Mouse (Mus musculus): ENCODE measurements around the gene Enah. TPM values are rescaled to one million over a fixed set of nuclear protein-coding genes. Genes with fewer than 3 reads are reported as not detected.

Gene Enah
- total and polyA plus RNA-seq, 3 experiments: 0.45 to 0.69 TPM; not detected in 1

GRCm38 (mm10) chr1:181850441-181850840 lies 169.3 kb downstream of the Enah start:
- Histone ChIP-seq H3K27me3 (ENCODE audit: control insufficient read depth in 1 of 2, insufficient read depth in 2 of 2, low read length in 2 of 2) (no peaks in the 10 kb centered on the region; a peak in 1 of 4 replicates), H3K9ac (ENCODE audit: control insufficient read depth, low read depth, low read length, poor library complexity, severe bottlenecking) (no peak overlapping the region), H3K27ac (ENCODE audit: control insufficient read depth, low read depth, low read length) (no peak overlapping the region), H3K9me3 (replicated peaks; ENCODE audit: insufficient read depth, low read length) (no peaks in the 10 kb centered on the region), H3K36me3 (ENCODE audit: control insufficient read depth in 1 of 2, insufficient read depth in 2 of 2, low read length in 2 of 2) (no peaks in the 10 kb centered on the region), H3K4me3 (ENCODE audit: control insufficient read depth in 1 of 2, insufficient read depth in 1 of 2, low read depth in 2 of 2, low read length in 2 of 2) (no peak overlapping the region), H3K4me1 (ENCODE audit: control insufficient read depth in 1 of 2, insufficient read depth in 2 of 2, low read length in 2 of 2) (no peaks in the 10 kb centered on the region), H3K79me2 (ENCODE audit: control insufficient read depth, insufficient read depth, low read length, poor library complexity) (no peaks in the 10 kb centered on the region)
- DNase-seq (ENCODE audit: low read depth, low spot score): no peak
- no peak for TF ChIP-seq SIN3A (IDR thresholded peaks at IDR 0.05; ENCODE audit: low read length)
- no peak for TF ChIP-seq EP300 (IDR thresholded peaks at IDR 0.05; ENCODE audit: low read depth in 1 of 2, low read length in 2 of 2)
- no peak for TF ChIP-seq GATA1 (IDR thresholded peaks at IDR 0.05; ENCODE audit: low read depth, low read length)
- TF ChIP-seq MAZ (IDR thresholded peaks at IDR 0.05; ENCODE audit: low read depth, low read length): no peak
- no peak for TF ChIP-seq GABPA (IDR thresholded peaks at IDR 0.05; ENCODE audit: low read depth, low read length)
- no peak for TF ChIP-seq ELF1 (IDR thresholded peaks at IDR 0.05; ENCODE audit: low read depth, low read length)
- no peak for TF ChIP-seq USF1 (IDR thresholded peaks at IDR 0.05; ENCODE audit: low read depth, low read length)
- no peak for TF ChIP-seq ZMIZ1 (IDR thresholded peaks at IDR 0.05; ENCODE audit: low read depth, low read length)
- no peak for TF ChIP-seq KAT2A (conservative IDR thresholded peaks at IDR 0.05; ENCODE audit: low read depth, low read length)
- no peak for TF ChIP-seq ETS1 (IDR thresholded peaks at IDR 0.05; ENCODE audit: low read depth, low read length)
- no peak for TF ChIP-seq JUND (IDR thresholded peaks at IDR 0.05; ENCODE audit: low read depth, low read length)
- TF ChIP-seq RCOR1 (IDR thresholded peaks at IDR 0.05; ENCODE audit: low read depth, low read length): no peak
- TF ChIP-seq POLR2AphosphoS2 (IDR thresholded peaks at IDR 0.05; ENCODE audit: low read length): no peak
- no peak for TF ChIP-seq HCFC1 (IDR thresholded peaks at IDR 0.05; ENCODE audit: low read depth, low read length)

GRCm38 (mm10) chr1:181848210-181848609 lies 171.6 kb downstream of the Enah start:
- H3K4me3 ChIP-seq (ENCODE audit: control insufficient read depth in 1 of 2, insufficient read depth in 1 of 2, low read depth in 2 of 2, low read length in 2 of 2): no peak overlapping the region
- no peaks in the 10 kb centered on the region for H3K79me2 ChIP-seq (ENCODE audit: control insufficient read depth, insufficient read depth, low read length, poor library complexity)
- peaks cover under 1 to 2% of the 10 kb centered on the region in 2 experiments; a peak in 2 of 4 replicates for H3K4me1 ChIP-seq (ENCODE audit: control insufficient read depth in 1 of 2, insufficient read depth in 2 of 2, low read length in 2 of 2)
- no peaks in the 10 kb centered on the region; a peak in 1 of 4 replicates for H3K27me3 ChIP-seq (ENCODE audit: control insufficient read depth in 1 of 2, insufficient read depth in 2 of 2, low read length in 2 of 2)
- H3K9ac ChIP-seq (ENCODE audit: control insufficient read depth, low read depth, low read length, poor library complexity, severe bottlenecking): no peak overlapping the region
- no peak for DNase-seq (ENCODE audit: low read depth, low spot score)
- H3K27ac ChIP-seq (ENCODE audit: control insufficient read depth, low read depth, low read length): no peak overlapping the region
- TF ChIP-seq TAL1 (IDR thresholded peaks at IDR 0.05; ENCODE audit: low read length) (no peak), E2F4 (IDR thresholded peaks at IDR 0.05; ENCODE audit: borderline replicate concordance, low read depth, low read length) (no peak)
- H3K9me3 ChIP-seq (replicated peaks; ENCODE audit: insufficient read depth, low read length): no peaks in the 10 kb centered on the region
- H3K36me3 ChIP-seq (ENCODE audit: control insufficient read depth in 1 of 2, insufficient read depth in 2 of 2, low read length in 2 of 2): peaks cover 0 to 2% of the 10 kb centered on the region in 2 experiments; a peak in 2 of 4 replicates

All from MEL (cell line).